Mouse (Mus musculus): ENCODE measurements around the gene Kcnq5.
"Not testable (repeated sequence)": the region's sequence is repeated elsewhere in the genome, so short reads cannot be mapped to it uniquely, and the experiment has no call there.

The Kcnq5 gene

DNA sequence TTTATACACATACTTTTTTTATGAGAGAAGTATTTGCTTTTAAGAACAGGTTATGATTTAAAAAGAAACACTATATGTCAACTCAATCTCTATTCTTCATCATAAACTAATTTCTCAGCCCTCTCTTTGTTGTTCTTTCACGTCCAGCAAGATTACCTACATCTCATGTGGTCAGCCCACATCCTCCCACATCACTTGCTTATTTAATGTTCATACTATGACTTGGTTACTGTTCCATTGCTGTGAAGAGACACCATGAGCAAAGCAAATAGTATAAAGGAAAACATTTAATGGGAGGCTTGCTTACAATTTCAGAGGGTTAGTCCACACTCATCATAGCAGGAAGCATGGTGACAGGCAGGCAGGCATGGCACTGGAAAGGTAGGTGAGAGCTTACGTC lies 124.4 kb downstream of the Kcnq5 start:
- DNase-seq (ENCODE audit: low spot score): no peak

- no peak for DNase-seq (ENCODE audit: low spot score)
Measured at GRCm38 (mm10) chr1:21836337-21836736, 125.4 kb downstream of the Kcnq5 start.

DNA sequence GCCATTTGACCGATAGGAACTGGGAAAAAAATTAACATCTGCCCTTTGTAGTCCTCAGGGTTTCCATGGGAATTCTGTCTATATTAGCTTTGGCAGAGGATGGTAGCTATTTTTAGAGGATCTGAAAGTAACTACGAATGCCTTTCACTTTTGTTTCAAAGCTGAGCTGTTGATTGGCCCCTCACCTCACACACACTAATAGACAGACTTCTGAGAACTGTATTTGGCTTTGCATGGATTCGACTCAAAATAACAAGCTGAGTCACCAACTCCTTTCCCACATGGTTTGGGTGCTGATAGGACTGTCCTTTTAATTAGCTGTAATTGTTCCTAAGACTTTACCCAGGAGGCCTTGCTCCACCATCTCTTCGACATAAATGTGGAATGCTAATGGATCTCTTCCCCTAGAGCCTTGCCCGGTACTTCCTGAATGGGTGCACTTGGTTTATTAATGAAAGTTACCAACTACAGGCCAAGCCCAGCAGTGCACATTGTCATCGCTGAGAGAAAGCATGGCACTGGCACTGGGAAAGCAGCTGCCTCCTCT lies 131.8 kb downstream of the Kcnq5 start:
- DNase-seq (ENCODE audit: low spot score): peak; percentile 4

DNA sequence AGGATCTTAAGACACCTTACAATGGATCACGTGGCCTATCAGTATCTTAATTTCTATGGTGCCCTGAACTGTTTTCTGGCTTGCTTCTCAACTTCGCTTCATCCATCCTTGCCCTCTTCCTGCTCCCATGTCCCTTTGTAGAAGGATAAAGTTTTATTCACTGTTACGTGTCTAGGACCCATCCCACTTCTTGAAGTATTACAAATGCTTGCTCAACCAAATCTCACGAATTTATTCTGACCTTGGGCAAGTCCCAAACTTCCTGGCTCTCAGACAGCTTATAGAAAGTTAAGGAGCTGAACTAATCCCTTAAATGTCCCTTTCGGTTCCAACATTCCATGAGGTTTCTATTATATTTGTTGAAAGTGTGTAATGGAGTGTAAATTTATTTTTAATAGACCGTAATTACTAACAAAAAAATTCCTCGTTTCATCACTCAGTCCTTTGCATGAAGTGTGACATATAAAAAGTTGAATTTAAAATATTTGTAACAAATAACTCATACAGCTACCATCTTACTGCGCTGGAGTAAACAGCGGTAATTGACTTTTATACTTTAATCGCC lies 141.6 kb downstream of the Kcnq5 start:
- DNase-seq (ENCODE audit: low spot score): no peak

DNA sequence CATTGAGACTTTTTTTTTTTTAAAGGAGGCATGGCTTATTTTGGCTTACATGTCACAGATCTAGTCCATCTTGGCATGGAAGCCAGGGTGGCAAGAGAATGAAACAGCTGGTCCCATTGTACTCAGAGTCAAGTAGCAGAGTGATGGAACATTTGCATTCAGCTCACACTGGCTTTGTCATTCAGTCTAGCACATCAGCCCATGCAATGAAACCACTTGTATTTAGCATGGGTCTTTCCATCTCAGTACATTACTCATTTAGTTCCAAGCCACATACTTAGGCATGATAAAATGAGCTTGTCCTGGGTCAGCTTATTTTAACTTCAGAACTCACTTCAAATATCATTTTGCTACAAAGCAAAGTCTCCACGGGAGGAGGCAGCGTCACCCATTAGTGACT lies 156.7 kb downstream of the Kcnq5 start:
- no peak for DNase-seq (ENCODE audit: low spot score)

DNA sequence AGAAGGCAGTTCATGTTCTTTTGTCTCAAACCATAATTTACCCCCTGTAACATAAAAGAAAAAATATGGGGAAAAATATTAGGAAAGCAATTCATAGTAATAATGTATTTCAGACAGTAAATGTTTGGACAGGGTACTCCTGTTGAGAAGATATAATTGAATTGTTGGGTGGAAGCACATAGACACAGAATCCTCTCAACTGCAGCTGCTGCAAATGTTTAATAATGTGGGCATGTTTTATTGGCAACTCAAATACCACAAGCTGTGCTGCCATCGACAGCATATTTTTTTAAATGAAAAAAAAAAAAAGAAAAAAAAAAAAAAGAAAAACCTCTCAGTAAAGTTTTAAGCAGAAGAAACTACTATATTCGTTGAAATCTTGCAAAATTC lies 157.3 kb downstream of the Kcnq5 start:
- no peak for DNase-seq (ENCODE audit: low spot score)

GRCm38 (mm10) chr1:21803751-21804476 lies 157.8 kb downstream of the Kcnq5 start:
- DNase-seq (ENCODE audit: low spot score): no peak

GRCm38 (mm10) chr1:21780746-21781145 lies 181.0 kb downstream of the Kcnq5 start:
- no peak for DNase-seq (ENCODE audit: low spot score)

DNA sequence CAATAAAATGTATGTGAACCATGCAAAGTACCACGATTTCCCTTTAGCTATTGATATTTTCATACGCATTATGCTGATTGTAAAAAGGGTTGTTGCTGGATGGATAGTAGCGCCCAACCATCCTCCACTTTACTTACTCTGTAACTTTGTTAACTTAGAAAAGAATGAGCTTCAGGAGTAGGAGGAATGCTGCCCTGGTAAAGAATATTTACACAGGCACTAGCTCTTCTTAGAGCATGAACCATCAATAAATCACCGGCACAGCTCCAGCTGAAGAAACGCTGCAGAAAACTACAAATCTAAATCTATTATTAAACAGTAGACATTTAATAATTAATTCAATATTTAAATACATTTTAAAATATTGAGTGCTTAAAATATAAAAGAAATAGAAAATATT lies 184.2 kb downstream of the Kcnq5 start:
- no peak for DNase-seq (ENCODE audit: low spot score)

- DNase-seq (ENCODE audit: low spot score): no peak
Measured at GRCm38 (mm10) chr1:21773931-21774330, 187.8 kb downstream of the Kcnq5 start.

- DNase-seq (ENCODE audit: low spot score): no peak
Measured at GRCm38 (mm10) chr1:21770494-21770893, 191.2 kb downstream of the Kcnq5 start.

GRCm38 (mm10) chr1:21749297-21749696 lies 212.4 kb downstream of the Kcnq5 start:
- DNase-seq (ENCODE audit: low spot score): no peak

- DNase-seq (ENCODE audit: low spot score): no peak
Measured at GRCm38 (mm10) chr1:21729131-21729530, 232.6 kb downstream of the Kcnq5 start.

DNA sequence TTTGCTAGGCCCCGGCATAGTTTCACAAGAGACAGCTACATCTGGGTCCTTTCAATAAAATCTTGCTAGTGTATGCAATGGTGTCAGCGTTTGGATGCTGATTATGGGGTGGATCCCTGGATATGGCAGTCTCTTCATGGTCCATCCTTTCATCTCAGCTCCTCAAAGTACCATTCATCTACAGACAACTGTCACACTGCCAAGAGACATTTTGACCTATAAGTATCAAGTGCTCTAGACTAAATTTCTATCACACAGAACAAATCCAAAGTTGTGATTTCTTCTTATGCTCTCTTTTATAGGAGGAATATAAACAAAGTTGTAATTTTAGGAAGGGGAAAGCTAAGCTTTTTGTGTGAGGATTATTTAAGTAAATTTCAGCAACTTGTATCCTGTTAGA lies 238.5 kb downstream of the Kcnq5 start:
- not testable (repeated sequence) for DNase-seq (ENCODE audit: low spot score)

DNA sequence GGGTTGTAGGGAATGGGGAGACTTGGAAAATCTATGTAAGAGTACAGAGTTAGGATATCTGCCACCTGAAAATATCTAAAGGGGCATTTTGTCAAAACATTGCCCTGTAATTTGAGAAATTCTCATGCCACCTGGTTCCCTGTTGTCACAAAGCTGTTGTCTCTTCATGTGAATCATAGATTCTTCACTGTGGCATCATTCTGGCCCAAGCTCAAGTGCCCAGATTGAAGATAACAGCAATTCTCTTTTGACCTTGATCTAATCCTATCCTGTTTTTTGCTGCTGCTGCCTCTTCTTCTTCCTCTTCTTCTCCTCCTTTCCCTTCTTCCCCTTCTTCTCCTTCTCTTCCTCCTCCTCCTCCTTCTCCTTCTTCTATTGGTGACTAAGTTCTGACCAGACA lies 240.5 kb downstream of the Kcnq5 start:
- DNase-seq (ENCODE audit: low spot score): no peak

GRCm38 (mm10) chr1:21714816-21715215 lies 246.9 kb downstream of the Kcnq5 start:
- no peak for DNase-seq (ENCODE audit: low spot score)

DNA sequence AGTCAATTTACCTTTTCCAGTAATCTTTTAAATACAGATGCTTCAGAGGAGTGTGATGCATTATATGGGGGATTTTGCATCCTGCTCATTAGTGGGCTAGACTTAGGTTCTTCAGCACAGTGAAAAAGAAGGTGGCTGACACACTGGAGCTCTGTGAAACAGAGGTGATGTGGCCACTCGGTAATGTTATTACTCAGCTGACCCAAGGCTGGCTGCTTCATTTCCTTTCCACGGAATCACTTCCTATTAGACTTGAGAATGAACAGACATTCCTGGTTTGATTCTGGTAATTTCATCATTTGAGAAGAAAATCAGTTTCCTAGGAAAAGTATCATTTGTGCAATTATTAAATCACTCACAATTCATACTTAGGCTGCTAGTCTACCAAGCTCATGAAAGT lies 249.0 kb downstream of the Kcnq5 start:
- DNase-seq (ENCODE audit: low spot score): no peak

- DNase-seq (ENCODE audit: low spot score): no peak
Measured at GRCm38 (mm10) chr1:21690458-21690857, 271.3 kb downstream of the Kcnq5 start.

- no peak for DNase-seq (ENCODE audit: low spot score)
Measured at GRCm38 (mm10) chr1:21688918-21689317, 272.8 kb downstream of the Kcnq5 start.

GRCm38 (mm10) chr1:21684444-21684843 lies 277.3 kb downstream of the Kcnq5 start:
- no peak for DNase-seq (ENCODE audit: low spot score)

GRCm38 (mm10) chr1:21676805-21677204 lies 284.9 kb downstream of the Kcnq5 start:
- DNase-seq (ENCODE audit: low spot score): no peak

DNA sequence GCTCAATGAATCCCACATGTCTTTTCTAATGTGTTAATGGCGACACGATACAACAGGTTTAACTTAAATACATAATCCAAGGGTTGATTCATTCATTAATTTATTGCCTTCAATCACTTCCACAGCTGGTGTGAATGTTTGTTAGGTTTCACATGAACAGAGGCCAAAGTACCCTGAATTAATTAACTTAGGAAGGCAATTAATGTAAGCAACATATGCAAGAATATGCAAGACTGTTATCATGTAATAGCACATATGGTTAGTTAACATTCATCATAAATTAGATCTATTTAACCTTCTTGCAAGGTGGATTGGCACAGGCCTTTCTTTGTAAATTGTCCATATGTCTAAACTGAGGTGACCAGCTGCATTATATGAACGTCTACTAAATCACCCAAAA lies 300.9 kb downstream of the Kcnq5 start:
- DNase-seq (ENCODE audit: low spot score): no peak

DNA sequence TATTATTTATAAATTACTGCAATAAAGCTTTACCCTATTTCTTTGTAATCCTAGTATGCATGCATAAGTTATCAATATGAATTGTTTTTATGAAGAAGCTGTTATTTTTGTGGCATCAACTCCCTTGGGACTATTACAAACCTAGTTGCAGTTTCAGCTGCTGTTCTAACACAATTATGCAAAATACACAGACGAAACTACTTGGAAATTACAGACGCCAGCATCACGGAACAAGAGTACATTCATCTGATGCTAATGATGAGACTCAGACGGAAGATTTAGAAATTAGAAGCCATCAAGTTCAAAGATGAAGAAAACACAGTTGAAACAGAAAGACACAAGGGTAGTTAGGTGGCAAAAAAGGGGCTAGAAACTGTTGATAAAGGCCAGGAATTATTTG lies 310.9 kb downstream of the Kcnq5 start:
- no peak for DNase-seq (ENCODE audit: low spot score)

DNA sequence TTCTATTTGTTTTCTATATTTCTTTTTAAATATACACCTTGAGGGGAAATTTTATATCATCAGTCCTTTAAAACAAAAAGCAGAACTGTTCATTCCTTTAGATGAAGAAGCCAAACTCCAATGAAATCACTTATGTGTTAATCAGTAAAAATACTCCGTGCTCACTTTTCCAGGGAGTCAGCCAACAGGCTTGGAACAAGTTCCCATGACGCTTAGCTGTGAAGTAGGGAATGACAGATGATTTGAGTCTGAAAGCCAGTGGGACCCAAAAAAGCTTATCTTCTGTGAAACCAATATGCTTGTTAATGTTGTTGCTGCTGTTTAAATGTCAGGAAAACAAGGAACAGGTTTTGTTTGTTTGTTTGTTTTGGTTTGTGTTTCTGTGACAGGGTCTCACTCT lies 326.3 kb downstream of the Kcnq5 start:
- DNase-seq (ENCODE audit: low spot score): no peak

All from ovary, postnatal 36 days (tissue).